Mouse (Mus musculus): Measurements from ENCODE around the gene Katnbl1.

The Katnbl1 gene

DNA sequence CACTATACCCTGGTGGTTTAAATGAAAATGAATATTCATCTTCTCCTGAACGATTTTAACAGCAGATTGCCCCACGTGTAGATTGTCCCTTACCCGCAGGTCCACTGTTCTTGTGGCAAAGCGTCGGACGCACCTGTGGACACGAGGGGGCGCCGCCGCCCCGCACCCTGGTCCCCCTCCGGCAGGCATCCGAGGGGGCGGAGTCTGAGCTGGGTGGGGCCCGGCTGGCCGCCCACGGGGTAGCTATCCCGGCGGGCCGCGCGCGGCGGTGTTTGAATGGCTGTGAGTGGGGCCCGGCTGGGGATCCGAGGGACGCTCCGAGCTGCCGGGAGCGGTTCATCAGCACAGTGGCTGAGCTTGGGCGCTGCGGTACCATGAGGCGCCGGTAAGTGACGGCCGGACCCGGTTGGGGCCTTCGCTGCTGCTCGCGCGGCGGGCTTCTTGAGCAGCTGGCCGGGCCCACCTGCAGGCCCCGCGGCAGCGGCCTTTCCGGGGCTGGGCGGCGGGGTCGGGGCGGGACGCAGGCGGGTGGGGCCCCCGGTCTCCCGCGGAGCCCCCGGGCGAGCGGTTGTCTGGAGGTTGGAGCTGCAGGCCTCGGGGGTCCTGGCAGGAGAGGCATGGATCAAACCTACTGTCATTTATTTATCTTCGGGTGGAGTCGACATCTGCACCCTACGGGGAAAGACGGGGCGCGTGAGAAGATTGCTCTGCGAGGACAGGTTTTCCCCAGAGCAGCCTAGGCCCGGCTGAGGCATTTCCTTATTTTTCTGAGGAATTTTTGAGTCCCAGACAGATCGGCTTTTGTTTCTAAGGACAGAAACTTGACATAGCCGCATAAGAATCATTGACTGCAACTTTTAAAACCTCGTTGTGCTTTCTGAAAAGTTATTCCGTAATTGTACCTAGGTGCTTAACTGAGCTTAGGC lies at the start of gene Katnbl1:
Gene Katnbl1 (plus strand): TSS at position 239 of the 926 bp plus-strand sequence.
- DNase-seq (ENCODE audit: low spot score) = peak; percentile 92

DNA sequence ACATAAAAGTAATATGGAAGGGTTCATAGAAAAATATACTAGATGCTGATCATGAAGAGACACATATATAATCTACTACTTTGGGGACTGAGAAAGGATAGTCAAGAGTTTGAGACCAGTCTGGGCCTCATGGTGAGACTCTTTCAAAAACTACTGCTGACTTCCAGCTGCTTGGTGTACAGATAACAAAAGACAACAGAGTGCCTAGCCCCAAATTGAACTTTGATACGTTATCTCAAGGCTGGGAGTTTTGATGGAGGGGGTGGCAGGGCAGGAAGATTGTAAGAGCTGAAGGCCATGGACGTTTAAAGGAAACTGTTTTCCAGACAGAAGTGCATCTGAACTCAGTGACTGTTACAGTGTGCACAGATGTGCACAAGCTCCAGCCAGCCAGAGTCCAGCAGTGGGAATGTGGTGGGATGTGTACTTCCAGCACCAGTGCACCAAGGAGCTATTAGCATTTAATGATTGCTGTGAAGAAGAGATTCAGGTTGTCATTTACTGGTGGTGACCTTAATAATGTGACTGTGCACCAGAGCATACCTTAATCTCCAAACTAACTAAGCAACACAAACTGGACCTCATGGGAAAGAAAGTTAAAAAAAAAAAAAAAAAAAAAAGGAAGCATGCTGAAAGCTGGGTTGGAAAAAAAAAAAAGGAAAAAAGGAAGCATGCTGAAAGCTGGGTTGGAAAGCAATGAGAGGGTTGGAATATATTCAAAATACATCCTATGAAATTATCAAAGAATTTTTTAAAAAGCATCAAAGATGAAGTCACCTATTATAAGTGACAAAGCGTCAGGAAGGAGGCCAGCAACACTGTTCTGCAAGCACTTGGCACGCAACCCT lies 46.7 kb upstream of the Katnbl1 start:
- peak; percentile 19 for DNase-seq (ENCODE audit: low spot score)

DNA sequence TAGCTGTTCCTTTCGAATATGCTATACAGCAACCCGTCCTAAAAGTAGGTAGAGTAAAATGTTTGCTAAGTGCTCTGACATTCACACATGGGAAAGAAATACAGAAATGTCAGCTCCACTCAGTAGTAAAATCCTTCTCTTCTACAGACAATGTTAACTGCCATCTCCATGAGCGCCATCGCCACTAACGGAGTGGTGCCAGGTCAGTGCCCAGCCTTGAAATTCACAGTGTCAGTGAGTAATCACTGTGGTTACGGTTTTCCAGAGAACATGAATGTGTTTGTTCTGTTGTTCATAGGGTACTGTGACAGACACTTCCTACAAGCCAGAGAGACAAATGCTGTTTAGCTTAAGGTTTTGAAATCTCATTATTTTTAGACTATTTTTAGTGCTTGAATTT lies 41.8 kb upstream of the Katnbl1 start:
- no peak for DNase-seq (ENCODE audit: low spot score)

DNA sequence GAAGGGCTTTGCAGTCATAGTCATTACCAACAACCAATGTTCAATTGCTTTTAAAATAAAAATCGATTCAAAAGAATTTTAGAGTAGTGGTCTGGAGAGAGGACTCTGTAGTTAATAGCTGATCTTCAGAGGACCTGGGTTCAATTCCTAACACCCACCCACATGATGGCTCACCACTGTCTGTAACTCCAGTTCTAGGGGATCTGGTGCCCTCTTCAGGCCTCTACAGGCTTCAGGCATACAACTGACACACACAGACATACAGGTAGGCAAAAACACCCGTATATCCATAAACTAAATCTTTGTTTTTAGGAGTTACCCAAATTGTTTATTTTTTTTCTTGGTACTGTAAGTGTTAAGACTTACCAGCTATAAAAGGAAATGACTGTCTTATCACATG lies 39.3 kb upstream of the Katnbl1 start:
- no peak for DNase-seq (ENCODE audit: low spot score)

DNA sequence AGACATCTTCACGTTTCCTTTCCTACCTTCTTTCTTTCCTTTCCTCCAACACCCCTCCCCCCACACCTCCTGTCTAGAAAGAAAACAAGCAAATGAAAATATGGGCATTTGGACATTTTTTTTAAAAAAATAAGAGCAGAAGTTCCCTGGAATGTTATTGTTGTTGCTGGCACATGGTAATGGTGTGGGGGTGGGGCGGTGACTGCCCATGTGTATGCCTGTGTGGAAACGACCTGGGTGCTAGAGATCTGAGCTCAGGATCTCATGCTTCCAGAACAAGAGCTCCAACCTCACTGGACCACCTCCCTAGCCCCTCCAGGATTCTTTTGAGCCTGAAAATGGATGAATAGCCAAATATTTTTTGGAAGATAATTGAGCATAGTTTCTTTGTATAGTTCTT lies 37.9 kb upstream of the Katnbl1 start:
- no peak for DNase-seq (ENCODE audit: low spot score)

DNA sequence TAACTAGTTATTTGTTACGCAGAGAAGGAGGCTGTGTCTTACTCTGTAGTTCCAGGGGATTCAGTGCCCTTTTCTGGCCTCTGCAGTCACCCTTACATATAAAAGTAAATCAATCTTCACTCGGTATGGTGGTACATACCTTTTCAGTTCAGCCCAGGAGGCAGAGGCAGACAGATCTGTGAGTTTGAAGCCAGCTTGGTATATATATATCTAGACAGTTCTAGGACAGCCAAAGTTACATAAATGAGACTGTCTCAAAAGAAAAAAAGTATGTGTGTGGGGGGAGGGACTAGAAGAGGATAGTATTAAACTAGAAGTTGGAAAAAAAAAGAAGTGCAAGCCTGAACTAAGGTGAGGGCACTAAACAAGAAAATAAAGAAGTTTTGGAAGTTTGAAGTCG lies 30.8 kb upstream of the Katnbl1 start:
- no peak for DNase-seq (ENCODE audit: low spot score)

DNA sequence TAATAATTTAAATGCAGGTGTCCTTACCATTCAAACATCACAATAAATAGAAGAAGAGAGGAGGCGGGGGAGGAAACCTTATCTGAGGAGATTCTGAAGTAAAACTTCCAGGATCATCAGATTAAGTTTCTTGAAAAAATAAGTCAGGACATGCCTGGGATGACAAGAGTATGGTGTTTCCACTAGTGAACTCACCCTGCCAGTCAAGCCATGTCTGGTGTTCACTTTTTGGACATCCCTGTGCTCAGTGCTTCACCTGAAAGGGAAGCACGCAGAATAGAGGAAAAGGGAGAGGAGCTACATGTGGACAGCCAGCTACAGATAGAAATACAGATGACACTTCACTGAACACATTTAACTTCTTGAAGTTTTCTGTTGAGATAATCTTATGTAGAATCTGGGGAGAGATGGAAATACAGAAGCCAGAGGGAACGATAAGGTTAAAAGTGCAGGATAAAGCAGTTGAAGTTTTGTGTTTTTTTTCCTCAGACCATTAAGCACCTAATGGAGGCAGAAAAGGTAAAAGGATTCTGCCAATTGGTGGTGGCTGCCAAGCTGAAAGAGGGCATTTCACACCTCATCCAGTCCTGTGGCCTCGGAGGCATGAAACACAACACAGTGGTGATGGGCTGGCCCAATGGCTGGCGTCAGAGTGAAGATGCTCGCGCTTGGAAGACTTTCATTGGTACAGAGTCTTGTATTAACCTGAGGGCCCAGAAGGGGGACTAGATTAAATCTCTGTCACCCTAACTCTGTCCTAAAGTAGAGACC lies 25.1 kb upstream of the Katnbl1 start:
- no peak for DNase-seq (ENCODE audit: low spot score)

DNA sequence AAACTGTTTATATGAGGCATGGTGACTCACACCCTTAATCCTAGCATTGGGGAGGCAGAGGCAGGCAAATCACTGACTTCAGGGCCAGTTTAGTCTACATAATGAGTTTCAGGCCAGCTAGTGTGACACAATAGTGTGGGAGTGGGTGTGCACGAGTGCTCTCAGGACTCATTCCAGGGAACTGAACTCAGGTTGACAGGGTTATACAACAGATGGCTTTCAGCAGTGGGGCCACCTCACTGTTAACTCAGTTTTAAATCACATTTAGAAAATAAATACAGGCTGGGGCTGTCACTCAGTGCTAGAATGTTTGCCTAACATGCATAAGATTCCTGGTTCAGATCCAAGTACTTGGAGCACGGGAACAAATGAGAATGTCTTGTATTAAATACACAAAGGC lies 19.4 kb upstream of the Katnbl1 start:
- DNase-seq (ENCODE audit: low spot score) = no peak

DNA sequence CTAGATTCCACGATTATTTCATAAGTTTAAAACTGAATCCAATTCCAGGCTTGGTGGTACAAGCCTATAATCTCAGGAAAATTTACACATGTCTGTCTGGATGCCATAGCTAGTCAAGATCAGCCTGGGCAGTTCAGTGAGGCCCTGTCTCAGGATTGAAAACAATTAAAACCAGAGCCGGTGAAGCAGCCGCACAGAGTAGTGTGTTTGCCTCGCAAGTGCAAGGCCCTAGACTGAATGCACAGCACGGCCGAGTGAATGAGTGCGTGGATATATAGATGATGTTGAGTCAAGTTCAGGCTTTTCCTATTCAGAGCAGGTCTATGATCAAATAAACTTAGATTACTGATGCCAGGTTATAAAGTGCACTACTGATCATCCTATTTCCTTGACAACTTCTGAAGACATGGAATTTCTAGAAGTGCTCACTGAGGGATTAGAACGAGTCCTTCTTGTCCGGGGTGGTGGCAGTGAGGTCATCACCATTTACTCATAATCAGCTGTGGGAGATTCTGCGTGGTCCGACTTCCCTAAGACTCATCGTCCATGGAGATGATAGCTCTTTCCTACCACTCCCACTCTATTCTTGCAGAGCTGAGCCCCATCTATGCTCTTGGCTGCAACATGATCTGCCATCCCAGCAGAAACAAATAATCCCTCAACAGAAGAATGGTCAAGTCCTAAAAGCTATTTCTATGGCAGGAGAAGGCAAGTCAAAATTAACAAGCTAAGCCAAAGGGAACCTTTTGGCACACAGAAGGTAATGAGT lies 18.8 kb upstream of the Katnbl1 start:
- DNase-seq (ENCODE audit: low spot score) = no peak

DNA sequence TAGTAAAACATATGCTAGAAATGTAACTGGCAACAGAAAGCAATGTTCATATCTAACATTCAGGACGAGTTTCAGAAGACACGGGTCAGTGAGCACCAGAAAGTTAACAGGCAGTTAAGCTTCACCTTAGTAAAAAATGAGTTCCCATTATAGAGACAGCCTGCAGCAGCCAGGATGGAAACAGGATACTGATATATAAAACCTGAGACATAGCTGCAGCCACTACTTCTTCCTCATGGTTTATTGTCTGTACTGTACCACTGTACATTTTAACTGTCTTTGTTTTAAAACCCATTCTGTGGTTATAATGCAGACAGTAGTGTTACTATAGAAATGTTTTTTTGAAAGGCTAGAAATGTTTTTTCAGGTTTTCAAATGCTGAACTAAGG lies 18.2 kb upstream of the Katnbl1 start:
- DNase-seq (ENCODE audit: low spot score) = no peak

DNA sequence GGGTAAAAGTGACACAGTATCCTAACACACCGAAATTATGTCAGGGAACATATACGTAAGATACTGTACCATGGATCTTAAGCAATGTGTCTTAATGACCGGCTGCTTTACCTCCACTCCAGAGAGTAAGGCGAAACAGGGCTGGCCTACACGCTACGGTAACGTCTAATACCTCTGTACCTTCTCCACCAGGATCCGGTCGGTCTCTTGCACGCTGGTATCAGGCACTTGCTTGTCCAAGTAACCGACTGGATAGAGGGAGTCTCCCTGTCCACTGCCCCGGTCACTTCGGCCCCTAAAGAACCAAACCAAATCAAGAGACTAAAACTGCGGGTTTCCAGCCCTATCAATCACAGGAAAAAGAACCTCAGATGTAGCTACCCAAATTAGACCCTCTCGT lies 11.8 kb upstream of the Katnbl1 start:
- peak; percentile 4 for DNase-seq (ENCODE audit: low spot score)

DNA sequence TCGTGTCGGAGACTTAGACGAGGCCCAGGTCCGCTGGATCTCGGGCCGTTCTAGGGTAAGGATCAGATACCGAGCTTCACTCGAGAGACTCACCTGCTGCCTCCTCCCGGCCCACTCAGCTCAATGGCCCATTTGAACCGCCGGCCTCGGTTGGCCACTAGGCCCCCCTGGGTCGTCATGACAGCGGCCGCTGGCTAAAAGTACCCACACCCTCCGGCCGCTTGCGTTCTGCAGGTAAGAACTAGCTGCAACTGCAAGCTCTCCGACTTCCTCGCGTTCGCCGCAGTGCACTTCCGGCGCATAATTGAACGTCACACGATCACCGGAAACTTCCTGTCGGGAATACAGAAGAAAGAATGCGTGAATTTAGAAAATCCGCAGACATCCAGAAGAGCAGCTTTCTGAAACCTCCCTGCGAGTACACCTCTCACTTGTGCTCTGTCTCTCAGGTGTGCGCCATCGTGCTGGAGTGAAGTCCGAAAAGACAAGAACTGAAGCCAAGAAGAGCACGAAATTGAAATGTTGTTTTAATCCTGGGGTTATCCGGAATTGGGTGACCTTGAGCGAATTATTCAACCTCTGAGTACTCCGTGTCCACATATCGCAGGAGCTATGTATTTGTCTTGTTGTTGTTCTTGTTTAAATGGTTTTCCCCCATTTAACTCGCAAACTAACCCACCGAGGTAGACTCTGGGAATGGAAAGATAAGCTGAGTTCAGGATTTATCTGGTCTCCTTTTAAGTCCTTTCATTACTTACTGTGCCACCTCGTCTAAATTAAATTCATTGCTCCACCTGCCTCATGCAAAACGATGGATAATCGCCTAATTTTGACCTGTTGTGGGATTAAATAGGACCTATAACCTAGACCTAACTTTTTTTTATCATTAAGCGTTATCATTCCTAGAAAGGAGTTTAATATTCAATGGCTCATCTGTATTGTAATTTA lies 11.0 kb upstream of the Katnbl1 start, which contains the start of gene Emc4:
Gene Emc4 (minus strand): TSS at position 302 of the 948 bp plus-strand sequence.
- peak; percentile 90 for DNase-seq (ENCODE audit: low spot score)

DNA sequence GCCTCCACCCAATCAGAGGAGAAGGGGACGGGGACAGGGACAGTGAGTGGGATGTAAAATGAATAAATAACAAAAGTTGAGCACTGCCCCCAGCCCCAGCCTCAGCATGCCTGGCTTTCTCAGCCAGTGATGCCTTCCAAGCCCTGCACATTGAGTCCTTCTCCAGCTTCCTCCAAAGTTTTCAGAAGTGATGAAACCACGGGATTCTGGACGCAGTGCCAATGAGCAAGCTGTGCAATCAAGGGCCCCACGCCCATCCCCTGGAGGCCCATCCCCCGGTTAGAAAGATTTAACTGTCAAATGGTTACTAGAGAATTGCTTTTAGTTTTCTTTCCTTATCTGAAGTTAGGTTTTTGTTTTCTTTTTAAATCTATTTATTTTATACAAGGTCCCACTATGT lies 9.1 kb upstream of the Katnbl1 start:
- DNase-seq (ENCODE audit: low spot score) = no peak

DNA sequence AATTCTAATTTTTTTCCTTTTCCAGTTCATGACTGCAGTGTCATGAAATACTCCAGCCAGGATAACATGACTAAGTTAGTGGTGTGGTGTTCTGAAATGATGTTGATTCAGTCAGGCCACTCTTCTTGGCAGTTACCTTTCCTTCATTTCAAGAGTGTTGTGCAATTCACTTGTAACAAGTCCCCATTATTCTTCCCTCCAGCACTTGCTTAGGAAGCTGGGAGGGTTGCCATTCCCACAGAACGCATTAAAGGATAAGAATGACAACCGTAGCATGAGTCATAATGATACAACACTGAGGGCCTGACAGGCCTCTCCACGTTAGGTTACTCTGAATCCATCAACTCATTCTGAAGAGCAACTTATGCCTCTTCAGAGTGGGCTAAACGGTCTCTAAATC lies 5.9 kb upstream of the Katnbl1 start:
- DNase-seq (ENCODE audit: low spot score) = no peak

DNA sequence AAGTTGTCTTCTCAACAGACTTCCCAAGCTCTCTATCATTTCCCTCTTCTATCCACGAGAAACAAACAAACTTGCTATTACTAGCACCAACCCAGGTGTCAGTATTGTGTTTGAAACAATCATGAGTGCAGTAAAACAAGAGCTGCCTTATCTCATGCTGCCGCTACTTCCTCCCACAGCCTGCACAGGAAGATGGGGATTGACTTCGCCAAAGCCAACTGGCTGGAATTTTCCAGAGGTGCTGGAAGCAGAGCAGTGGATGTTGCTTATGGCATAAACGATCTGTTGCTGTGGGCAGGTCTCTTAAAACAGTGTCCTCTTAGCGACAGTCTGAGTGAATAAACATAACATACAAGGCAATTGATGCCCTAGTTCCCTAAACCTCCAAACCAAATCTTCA lies 4.4 kb upstream of the Katnbl1 start:
- no peak for DNase-seq (ENCODE audit: low spot score)

DNA sequence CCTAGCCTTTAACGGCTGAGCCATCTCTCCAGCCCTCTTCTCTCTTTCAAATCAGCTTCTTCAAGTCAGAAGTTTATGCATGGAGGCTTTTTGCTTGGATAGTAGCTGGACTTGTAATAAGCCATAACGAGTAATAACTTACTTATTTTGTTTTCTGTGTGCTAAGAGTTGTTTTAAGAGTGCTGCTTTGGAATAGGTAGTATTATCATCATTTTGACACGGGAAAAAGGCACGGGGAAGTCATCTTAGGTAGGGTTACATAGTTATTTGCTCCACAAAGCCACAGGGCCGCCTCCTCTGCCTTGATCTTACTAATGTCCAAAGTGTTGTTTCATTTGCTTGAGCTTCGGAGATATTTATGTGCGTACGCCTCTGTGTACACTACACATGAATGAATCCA lies 1.1 kb downstream of the Katnbl1 start:
- no peak for DNase-seq (ENCODE audit: low spot score)

DNA sequence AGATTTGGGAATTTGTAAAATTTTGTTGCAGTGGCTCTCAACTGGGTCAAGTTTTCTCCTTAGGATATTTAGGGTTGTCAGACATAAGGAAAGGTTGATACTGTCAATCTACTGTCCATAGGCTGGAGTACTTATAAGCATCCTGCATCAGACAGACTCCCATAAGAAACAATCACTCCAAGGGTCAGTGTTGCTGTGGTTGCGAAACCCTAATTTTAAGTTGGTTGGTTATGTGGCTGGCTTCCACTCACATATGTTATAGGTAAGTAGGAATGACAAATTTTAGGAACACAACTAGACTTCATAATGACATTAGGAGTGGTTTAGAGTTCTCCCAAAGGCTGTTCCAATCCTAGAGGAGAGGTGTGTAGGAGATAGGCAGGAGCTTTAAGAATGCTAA lies 2.2 kb downstream of the Katnbl1 start:
- no peak for DNase-seq (ENCODE audit: low spot score)

DNA sequence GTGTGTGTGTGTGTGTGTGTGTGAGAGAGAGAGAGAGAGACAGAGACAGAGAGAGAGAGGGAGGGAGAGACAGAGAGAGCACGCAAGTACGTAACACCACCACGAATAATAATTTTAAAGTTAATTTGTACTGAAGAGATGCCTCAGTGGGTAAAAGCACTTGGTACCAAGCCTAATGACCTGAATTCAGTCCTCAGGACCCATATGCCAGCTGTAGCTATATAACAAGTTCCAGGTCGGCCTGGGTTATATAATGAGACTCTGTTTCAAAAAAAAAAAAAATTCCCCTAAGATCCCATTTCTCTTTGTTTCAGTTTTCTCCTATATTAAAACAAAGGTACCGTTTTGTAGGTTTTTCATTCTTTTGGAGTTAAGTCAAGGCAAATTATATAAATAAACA lies 11.8 kb downstream of the Katnbl1 start:
- no peak for DNase-seq (ENCODE audit: low spot score)

DNA sequence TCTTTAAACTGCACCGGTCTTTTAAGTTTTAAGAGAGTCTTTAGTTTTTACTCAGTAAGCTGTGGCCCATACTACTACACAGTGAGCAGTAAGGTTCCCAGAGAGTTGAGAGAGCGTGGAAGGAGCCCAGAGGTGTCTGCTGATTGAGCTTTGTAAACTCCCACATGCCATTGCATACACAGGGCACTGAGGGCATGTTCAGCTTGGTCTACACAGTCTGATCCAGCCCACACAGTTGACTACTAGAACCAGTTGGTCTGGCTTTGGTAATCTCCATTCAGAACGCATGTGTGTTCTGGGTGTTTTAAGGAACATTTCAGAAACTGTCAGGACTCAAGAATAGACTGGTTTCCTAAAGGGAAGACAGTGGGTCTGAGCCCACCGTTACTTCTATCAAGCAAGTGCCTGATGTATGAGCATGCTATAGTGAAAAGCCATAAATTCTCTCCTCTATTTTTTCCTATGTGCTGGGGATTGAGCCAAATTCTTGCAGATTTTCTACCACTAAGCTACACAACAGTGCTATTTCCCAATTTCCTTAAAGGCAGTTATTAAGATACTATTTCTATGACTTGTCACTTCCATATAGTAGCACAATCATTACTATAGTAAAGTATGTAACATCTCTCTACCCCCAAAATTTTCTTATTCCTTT lies 12.5 kb downstream of the Katnbl1 start:
- DNase-seq (ENCODE audit: low spot score) = no peak

DNA sequence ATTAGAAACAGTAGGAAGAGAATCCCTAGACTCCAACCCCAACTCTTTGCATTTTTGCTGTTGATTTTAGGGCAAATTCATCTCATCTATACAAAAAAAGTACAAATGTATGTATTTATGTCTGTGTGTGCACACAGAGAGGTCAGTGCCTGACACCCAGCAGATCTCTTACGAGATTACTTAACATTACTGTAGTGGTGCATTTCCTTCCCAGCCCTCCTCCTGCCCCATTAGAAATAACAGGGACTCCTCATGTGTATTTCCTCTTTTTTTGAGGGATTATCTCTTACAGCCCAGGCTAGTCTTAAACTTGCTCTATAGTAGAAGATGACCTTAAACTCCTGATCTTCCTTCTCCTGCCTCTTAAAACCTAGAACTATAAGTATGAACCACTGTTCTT lies 13.7 kb downstream of the Katnbl1 start:
- DNase-seq (ENCODE audit: low spot score) = no peak
